Mouse (Mus musculus): ENCODE results near the gene Oser1. TPM values are rescaled to one million over a fixed set of nuclear protein-coding genes. Genes with fewer than 3 reads are reported as not detected.
"Not testable (repeated sequence)": the region's sequence is repeated elsewhere in the genome, so short reads cannot be mapped to it uniquely, and the experiment has no call there.

The Oser1 gene
- polyA plus RNA-seq, 1 experiment from 2014 or later: 63.8 TPM

DNA sequence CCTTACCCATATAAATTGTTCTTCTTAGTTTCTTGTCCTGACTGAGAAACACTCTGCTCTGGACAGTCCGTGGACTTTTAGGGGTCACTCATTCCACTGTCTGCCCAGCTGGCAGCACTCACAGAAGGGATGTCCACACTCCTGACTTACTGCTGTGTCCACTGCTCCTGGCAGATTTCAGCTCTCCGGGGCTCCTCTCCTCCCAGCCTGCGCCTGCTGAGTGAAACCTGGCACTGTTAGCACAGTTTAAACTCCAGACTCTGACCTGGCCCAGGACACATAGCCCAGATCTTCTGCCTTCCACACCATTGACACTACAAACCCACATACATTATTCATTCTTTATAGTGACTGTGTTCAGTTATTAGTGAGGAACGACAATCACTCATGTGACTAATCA, 39.5 kb upstream of the Oser1 start:
- no peaks in the 10 kb centered on the region for H3K27me3 ChIP-seq (ENCODE audit: control insufficient read depth, insufficient read depth, low read length)
- peaks cover 24% of the 10 kb centered on the region for H3K4me1 ChIP-seq (ENCODE audit: control insufficient read depth, insufficient read depth, low read length)
- peak; percentile 43; the same call in 1 of the 2 replicates for ATAC-seq (replicated peaks; ENCODE audit: extremely low read depth, insufficient read depth, low FRiP score)
- H3K9me3 ChIP-seq (replicated peaks; ENCODE audit: control insufficient read depth, low read length): no peaks in the 10 kb centered on the region
- 39% methylated on average over 4 of the region's 4 CpGs for WGBS
- H3K4me2 ChIP-seq (ENCODE audit: low read depth, low read length): peak overlapping the region; percentile 18; the same call in 1 of the 2 replicates
- H3K36me3 ChIP-seq (ENCODE audit: control insufficient read depth, insufficient read depth): peaks cover under 1% of the 10 kb centered on the region; the same call in 1 of the 2 replicates
- peak overlapping the region; percentile 51 for H3K27ac ChIP-seq (ENCODE audit: low read length)
- no peak overlapping the region for H3K9ac ChIP-seq (ENCODE audit: low read length)
- H3K4me3 ChIP-seq (ENCODE audit: low read length): no peak overlapping the region

DNA sequence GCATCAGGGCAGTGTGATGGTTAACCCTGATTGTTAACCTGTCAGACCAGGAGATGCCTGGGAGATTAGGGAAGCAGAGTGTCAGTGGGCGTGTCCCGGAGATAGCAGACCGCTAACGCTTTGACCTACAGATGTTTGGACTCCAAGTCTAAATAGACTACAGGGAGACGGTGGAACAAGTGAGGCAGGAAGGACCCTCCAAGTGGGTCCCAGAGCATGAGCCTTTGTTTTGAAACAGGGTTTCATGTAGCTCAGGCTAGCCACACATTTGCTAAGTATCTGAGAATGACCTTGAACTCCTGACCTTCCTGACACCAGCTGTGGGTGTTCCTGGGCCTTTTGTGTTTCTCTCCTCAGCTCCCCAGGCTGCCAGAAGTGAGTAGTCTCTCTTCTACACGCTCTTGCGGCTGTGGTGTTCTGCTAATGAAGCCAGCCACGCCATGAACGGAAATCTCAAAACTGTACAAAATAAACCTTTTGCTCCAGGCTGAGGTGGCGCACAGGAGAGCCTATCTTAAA, 38.8 kb upstream of the Oser1 start:
- H3K27ac ChIP-seq (ENCODE audit: low read length): no peak overlapping the region
- 59% methylated on average over 10 of the region's 10 CpGs for WGBS

DNA sequence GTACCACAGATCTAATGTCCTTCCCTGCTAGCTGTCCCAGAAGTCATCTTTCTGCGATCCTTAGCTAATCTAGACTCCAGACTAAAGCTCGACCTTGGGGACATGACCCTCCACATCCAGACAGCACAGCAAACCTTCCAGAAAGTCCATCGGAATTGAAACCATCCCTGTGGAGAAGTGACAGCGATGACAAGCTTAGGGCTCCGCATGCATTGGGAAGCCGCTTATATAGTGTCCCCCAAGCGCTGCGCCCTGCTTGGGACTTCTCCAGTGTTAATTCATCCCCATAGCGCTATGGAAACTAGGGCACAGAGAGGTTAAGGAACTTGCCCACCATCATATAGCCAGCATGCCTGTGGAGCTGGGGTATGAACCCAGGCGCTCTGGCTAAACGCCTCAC, 38.3 kb upstream of the Oser1 start:
- WGBS: 57% methylated on average over 11 of the region's 11 CpGs
- Histone ChIP-seq H3K36me3 (ENCODE audit: control insufficient read depth, insufficient read depth) (no peaks in the 10 kb centered on the region), H3K4me1 (ENCODE audit: control insufficient read depth, insufficient read depth, low read length) (peaks cover 28% of the 10 kb centered on the region), H3K9ac (ENCODE audit: low read length) (no peak overlapping the region), H3K27ac (ENCODE audit: low read length) (no peak overlapping the region), H3K9me3 (replicated peaks; ENCODE audit: control insufficient read depth, low read length) (no peaks in the 10 kb centered on the region), H3K27me3 (ENCODE audit: control insufficient read depth, insufficient read depth, low read length) (0 out of 2 replicates have a peak, but pooled peaks cover 4% of the 10 kb centered on the region), H3K4me2 (ENCODE audit: low read depth, low read length) (0 out of 2 replicates have a peak overlapping the region, but pooled peaks have one; percentile 20), H3K4me3 (ENCODE audit: low read length) (no peak overlapping the region)
- ATAC-seq (replicated peaks; ENCODE audit: extremely low read depth, insufficient read depth, low FRiP score): no peak

More for the DNA sequence above, 38.8 kb upstream of the Oser1 start:
- Histone ChIP-seq H3K9me3 (replicated peaks; ENCODE audit: control insufficient read depth, low read length) (no peaks in the 10 kb centered on the region), H3K4me3 (ENCODE audit: low read length) (no peak overlapping the region), H3K27me3 (ENCODE audit: control insufficient read depth, insufficient read depth, low read length) (no peaks in the 10 kb centered on the region), H3K4me2 (ENCODE audit: low read depth, low read length) (no peak overlapping the region), H3K36me3 (ENCODE audit: control insufficient read depth, insufficient read depth) (no peaks in the 10 kb centered on the region), H3K9ac (ENCODE audit: low read length) (no peak overlapping the region), H3K4me1 (ENCODE audit: control insufficient read depth, insufficient read depth, low read length) (peaks cover 28% of the 10 kb centered on the region)
- ATAC-seq (replicated peaks; ENCODE audit: extremely low read depth, insufficient read depth, low FRiP score): no peak

DNA sequence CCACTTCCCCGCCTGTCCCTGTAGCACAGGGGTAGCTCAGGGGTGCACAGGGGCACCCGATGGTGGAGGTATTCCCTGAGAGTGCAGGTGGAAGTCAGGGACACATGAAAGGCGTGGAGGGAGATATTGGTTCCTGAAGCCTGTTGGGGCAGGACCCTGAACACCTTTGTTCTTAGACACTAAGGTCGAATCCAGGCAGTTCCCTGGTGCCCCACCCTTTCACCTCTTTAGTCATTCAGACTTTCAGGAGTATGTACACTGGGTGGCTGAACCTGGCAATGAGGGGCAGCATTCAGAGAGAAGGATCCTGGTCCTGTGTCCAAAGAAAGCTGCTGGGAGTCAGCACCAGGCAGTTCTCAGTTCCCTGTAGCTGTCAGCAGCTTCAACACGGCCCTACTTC, 37.9 kb upstream of the Oser1 start:
- peaks cover 28% of the 10 kb centered on the region for H3K4me1 ChIP-seq (ENCODE audit: control insufficient read depth, insufficient read depth, low read length)
- no peaks in the 10 kb centered on the region for H3K9me3 ChIP-seq (replicated peaks; ENCODE audit: control insufficient read depth, low read length)
- H3K4me2 ChIP-seq (ENCODE audit: low read depth, low read length): no peak overlapping the region
- H3K27me3 ChIP-seq (ENCODE audit: control insufficient read depth, insufficient read depth, low read length): 0 out of 2 replicates have a peak, but pooled peaks cover 4% of the 10 kb centered on the region
- H3K9ac ChIP-seq (ENCODE audit: low read length): no peak overlapping the region
- WGBS: 68% methylated on average over 5 of the region's 5 CpGs
- no peak overlapping the region for H3K27ac ChIP-seq (ENCODE audit: low read length)
- no peaks in the 10 kb centered on the region for H3K36me3 ChIP-seq (ENCODE audit: control insufficient read depth, insufficient read depth)
- H3K4me3 ChIP-seq (ENCODE audit: low read length): no peak overlapping the region
- ATAC-seq (replicated peaks; ENCODE audit: extremely low read depth, insufficient read depth, low FRiP score): no peak

DNA sequence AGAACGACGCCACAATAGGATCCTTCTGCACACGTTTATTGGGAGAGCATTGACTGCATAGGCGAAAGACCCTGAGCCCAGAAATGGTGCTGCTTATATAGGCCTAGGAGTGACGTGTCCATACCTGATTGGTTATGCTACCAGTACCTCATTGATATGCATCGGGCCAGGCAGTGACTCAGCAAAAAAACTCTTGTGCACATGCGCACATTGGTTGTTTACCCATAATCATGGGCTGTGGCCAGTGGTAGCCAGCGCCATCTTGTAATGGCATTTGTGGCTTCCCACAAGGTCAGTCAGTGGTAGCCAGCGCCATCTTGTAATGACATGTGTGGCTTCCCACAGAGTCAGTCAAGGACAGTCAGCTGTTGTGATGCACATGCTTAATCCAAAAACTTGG, 36.8 kb upstream of the Oser1 start:
- H3K36me3 ChIP-seq (ENCODE audit: control insufficient read depth, insufficient read depth); H3K27me3 ChIP-seq (ENCODE audit: control insufficient read depth, insufficient read depth, low read length); H3K9ac ChIP-seq (ENCODE audit: low read length); H3K4me3 ChIP-seq (ENCODE audit: low read length); H3K9me3 ChIP-seq (replicated peaks; ENCODE audit: control insufficient read depth, low read length); H3K4me2 ChIP-seq (ENCODE audit: low read depth, low read length); H3K27ac ChIP-seq (ENCODE audit: low read length); ATAC-seq (replicated peaks; ENCODE audit: extremely low read depth, insufficient read depth, low FRiP score): not testable (repeated sequence)
- 93% methylated on average over 9 of the region's 9 CpGs for WGBS
- peaks cover 28% of the 10 kb centered on the region for H3K4me1 ChIP-seq (ENCODE audit: control insufficient read depth, insufficient read depth, low read length)

DNA sequence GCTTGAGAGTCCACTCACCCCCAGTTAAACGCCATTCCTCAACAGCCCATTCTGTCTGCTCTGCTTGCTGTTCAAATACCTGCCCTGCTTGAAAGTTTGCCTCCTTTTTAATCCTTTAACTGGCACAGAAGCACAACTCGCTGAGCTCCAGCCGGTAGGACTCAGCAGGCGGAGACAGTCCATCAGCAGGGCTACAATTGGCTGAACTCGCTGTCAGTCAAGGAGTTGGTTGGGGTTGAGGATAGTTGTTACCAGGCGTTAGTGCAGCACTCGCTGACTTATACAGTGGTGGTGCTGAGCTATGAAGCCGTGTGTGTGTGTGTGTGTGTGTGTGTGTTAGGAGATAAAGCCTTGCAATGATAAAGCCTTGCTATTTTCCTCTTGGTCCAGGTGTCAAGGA, 36.1 kb upstream of the Oser1 start:
- no peak for ATAC-seq (replicated peaks; ENCODE audit: extremely low read depth, insufficient read depth, low FRiP score)
- H3K27me3 ChIP-seq (ENCODE audit: control insufficient read depth, insufficient read depth, low read length): 0 out of 2 replicates have a peak, but pooled peaks cover 6% of the 10 kb centered on the region
- H3K4me1 ChIP-seq (ENCODE audit: control insufficient read depth, insufficient read depth, low read length): peaks cover 26% of the 10 kb centered on the region
- 84% methylated on average over 8 of the region's 8 CpGs for WGBS
- H3K9me3 ChIP-seq (replicated peaks; ENCODE audit: control insufficient read depth, low read length): no peaks in the 10 kb centered on the region
- H3K27ac ChIP-seq (ENCODE audit: low read length): no peak overlapping the region
- H3K9ac ChIP-seq (ENCODE audit: low read length): no peak overlapping the region
- no peak overlapping the region for H3K4me3 ChIP-seq (ENCODE audit: low read length)
- no peaks in the 10 kb centered on the region for H3K36me3 ChIP-seq (ENCODE audit: control insufficient read depth, insufficient read depth)
- H3K4me2 ChIP-seq (ENCODE audit: low read depth, low read length): no peak overlapping the region

DNA sequence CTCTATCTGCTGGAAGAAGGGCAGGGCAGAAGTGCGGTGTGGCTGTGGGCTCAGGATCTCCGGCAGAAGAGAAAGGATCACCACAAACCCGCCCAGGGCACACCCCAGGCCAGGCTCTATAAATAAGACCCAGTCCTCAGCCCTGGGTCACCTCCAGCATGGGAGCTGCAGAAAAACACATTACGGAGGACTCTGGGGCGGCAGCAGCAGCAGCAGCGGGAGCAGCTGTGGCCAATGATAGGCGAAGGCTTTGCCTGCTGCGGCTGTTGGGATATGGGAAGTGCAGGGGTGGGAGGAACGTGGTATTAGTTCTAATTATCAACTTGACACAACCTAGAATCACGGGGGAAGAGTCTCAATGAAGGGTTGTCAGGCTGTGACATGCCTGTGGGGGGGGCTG, 34.9 kb upstream of the Oser1 start:
- peak overlapping the region; percentile 1; the same call in 1 of the 2 replicates for H3K4me3 ChIP-seq (ENCODE audit: low read length)
- H3K4me1 ChIP-seq (ENCODE audit: control insufficient read depth, insufficient read depth, low read length): peaks cover 15% of the 10 kb centered on the region
- no peak overlapping the region for H3K27ac ChIP-seq (ENCODE audit: low read length)
- peak overlapping the region; percentile 29; the same call in 1 of the 2 replicates for H3K4me2 ChIP-seq (ENCODE audit: low read depth, low read length)
- WGBS: 27% methylated on average over 10 of the region's 10 CpGs
- no peak overlapping the region for H3K9ac ChIP-seq (ENCODE audit: low read length)
- no peaks in the 10 kb centered on the region for H3K36me3 ChIP-seq (ENCODE audit: control insufficient read depth, insufficient read depth)
- ATAC-seq (replicated peaks; ENCODE audit: extremely low read depth, insufficient read depth, low FRiP score): no peak
- 0 out of 2 replicates have a peak, but pooled peaks cover 6% of the 10 kb centered on the region for H3K27me3 ChIP-seq (ENCODE audit: control insufficient read depth, insufficient read depth, low read length)
- no peaks in the 10 kb centered on the region for H3K9me3 ChIP-seq (replicated peaks; ENCODE audit: control insufficient read depth, low read length)

DNA sequence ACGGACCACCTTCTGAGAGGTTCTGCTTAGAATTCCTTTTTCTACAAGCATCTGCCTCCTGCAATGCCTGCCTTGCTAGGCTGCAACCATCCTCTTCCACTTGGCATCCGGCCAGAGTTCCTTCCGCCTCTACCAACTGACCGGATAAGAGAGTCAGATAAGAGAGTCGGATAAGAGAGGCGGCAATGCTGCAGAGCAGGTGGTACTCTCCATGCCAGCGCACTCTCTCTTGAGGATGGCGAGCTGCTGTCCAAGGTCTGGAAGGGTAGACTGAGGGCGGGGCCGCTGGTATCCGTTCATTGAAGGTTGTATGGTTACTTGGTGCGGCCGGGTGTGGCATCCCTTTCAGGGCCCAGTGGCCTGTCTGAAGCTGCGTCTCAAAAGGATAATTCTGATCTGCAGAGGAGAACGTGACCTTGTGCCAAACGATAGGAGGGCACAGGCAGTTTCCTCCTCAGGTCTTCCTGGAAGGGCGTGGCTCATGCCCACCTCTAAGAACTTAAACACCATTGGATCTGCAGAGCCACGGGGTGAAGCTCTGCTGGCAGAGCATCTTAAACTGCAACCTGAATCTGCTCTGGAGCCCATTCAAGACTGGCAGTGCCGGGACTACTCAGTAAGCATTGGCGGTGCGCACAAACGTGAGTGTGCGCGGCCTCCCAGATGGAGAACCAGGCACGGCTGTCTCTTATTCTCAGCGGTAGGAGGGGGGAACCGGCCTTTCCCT, 34.2 kb upstream of the Oser1 start:
- H3K27me3 ChIP-seq (ENCODE audit: control insufficient read depth, insufficient read depth, low read length): 0 out of 2 replicates have a peak, but pooled peaks cover 6% of the 10 kb centered on the region
- no peaks in the 10 kb centered on the region for H3K9me3 ChIP-seq (replicated peaks; ENCODE audit: control insufficient read depth, low read length)
- H3K36me3 ChIP-seq (ENCODE audit: control insufficient read depth, insufficient read depth): no peaks in the 10 kb centered on the region
- H3K4me3 ChIP-seq (ENCODE audit: low read length): no peak overlapping the region
- WGBS: 30% methylated on average over 27 of the region's 27 CpGs
- H3K4me1 ChIP-seq (ENCODE audit: control insufficient read depth, insufficient read depth, low read length): peaks cover 9% of the 10 kb centered on the region
- H3K9ac ChIP-seq (ENCODE audit: low read length): no peak overlapping the region
- H3K4me2 ChIP-seq (ENCODE audit: low read depth, low read length): peak overlapping the region; percentile 29; the same call in 1 of the 2 replicates
- no peak for ATAC-seq (replicated peaks; ENCODE audit: extremely low read depth, insufficient read depth, low FRiP score)
- no peak overlapping the region for H3K27ac ChIP-seq (ENCODE audit: low read length)

DNA sequence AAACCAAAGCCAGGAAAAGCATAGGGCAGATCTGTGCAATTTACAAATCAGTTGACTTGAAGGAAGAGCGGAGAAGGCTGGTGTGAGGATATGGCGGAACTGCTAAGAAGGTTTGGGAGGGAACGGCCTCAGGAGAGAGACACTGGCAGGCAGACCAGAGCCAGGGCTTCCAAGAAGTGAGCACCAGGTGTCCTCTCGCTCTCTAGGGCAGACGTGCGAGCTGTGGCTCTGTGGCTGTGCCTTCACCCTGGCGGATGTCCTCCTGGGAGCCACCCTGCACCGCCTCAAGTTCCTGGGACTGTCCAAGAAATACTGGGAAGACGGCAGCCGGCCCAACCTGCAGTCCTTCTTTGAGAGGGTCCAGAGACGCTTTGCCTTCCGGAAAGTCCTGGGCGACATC, 28.9 kb upstream of the Oser1 start:
- H3K9ac ChIP-seq (ENCODE audit: low read length): no peak overlapping the region

More for the DNA sequence above, 28.9 kb upstream of the Oser1 start:
- no peak overlapping the region for H3K4me3 ChIP-seq (ENCODE audit: low read length)
- no peak overlapping the region for H3K27ac ChIP-seq (ENCODE audit: low read length)
- 80% methylated on average over 13 of the region's 13 CpGs for WGBS
- H3K9me3 ChIP-seq (replicated peaks; ENCODE audit: control insufficient read depth, low read length): no peaks in the 10 kb centered on the region
- ATAC-seq (replicated peaks; ENCODE audit: extremely low read depth, insufficient read depth, low FRiP score): no peak
- H3K4me2 ChIP-seq (ENCODE audit: low read depth, low read length): no peak overlapping the region
- peaks cover under 1% of the 10 kb centered on the region; the same call in 1 of the 2 replicates for H3K4me1 ChIP-seq (ENCODE audit: control insufficient read depth, insufficient read depth, low read length)
- H3K36me3 ChIP-seq (ENCODE audit: control insufficient read depth, insufficient read depth): no peaks in the 10 kb centered on the region
- peaks cover 6% of the 10 kb centered on the region; the same call in 1 of the 2 replicates for H3K27me3 ChIP-seq (ENCODE audit: control insufficient read depth, insufficient read depth, low read length)
